Mouse (Mus musculus): ENCODE data around the gene Tlk1. TPM values are rescaled to one million over a fixed set of nuclear protein-coding genes. Genes with fewer than 3 reads are reported as not detected.

Gene Tlk1
- total RNA-seq (2021), result 10 to 100 TPM; 79.4 to 85.9 TPM
- long read RNA-seq, experiment 1, full-length matches to known transcripts, result 51 of 74 reads
- long read RNA-seq, experiment 1, partial matches to known transcripts, result 3 of 74 reads
- long read RNA-seq, experiment 1, other reads (novel, unspliced or antisense), result 20 of 74 reads
- long read RNA-seq, experiment 2, full-length matches to known transcripts, result 42 of 60 reads
- long read RNA-seq, experiment 2, partial matches to known transcripts, result 3 of 60 reads
- long read RNA-seq, experiment 2, other reads (novel, unspliced or antisense), result 15 of 60 reads

DNA sequence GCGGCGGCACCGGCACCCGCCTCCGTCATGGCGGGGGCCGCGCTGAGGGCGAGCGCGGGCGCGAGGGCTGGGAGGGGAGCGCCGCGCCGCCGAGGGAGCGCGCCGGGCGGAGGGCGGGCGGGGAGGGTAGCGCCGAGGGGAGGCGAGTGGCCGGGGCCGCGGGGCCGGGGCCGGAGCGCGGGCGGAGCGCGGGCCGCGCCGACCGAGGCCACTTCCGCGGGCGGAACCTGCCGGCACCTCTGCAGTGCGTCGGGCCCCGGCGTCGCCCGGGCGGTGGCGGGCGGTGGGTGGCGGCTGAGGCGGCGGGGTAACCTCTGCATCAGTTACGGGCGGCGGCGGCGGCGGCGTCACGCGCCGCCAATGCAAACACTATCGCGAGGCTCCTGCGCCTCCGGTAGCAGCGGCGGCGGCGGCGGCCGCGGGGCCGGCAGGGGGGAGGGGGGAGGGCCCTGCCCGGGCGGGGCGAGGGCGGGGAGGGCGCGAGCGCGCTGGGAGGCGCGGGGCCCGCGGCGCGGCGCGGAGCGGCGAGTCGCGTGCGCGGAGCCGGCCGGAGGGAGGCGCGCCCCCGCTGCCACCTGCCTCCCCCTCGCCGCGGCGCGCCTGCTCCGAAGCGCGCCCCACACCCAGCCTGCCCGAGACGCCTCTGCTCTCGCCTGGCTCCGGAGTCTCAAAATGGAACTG is at the start of gene Tlk1:
Gene Tlk1 (minus strand): TSS at position 358 of the 681 bp plus-strand sequence.
- peak; percentile 59 to 76 for DNase-seq (ENCODE audit: low spot score in 2 of 2)

DNA sequence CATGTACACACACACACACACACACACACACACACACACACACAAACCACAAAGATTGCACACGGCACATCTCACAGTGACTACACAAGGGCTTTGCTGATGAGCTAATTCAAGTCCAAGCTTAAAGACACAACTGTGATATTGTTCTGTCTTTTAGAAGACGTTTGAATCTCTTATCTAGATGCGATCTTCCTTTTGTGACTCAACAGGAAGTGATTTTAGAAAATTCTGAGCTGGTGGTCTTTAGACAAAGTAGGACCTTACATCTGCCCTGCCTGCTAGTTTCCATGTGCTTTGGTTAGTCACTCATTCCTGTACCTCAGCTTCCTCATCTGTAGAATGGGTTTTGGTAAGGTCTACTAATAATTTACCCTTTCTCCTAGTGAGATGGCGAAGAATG is 49.6 kb upstream of the Tlk1 start:
- no peak for DNase-seq (ENCODE audit: low spot score in 2 of 2)

DNA sequence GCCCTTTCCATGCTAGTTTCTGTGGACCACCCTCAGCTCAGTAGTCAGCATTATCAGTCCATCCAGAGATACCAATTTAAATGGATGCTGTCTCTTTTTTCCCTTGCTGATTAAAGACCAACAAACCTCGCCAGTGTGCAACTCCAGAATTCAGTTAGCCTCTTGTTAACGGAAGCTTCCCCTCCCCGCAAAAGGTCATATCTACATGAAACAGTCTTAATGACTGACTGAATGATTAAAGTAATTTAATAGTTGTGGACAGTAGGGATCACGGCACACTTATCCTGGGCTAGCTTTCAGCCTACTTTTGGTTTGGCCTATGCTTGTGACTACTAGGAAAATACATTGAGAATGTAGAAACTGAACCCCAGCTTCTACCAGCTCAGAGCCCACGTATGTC is 47.6 kb upstream of the Tlk1 start:
- DNase-seq (ENCODE audit: low spot score in 2 of 2), result no peak

DNA sequence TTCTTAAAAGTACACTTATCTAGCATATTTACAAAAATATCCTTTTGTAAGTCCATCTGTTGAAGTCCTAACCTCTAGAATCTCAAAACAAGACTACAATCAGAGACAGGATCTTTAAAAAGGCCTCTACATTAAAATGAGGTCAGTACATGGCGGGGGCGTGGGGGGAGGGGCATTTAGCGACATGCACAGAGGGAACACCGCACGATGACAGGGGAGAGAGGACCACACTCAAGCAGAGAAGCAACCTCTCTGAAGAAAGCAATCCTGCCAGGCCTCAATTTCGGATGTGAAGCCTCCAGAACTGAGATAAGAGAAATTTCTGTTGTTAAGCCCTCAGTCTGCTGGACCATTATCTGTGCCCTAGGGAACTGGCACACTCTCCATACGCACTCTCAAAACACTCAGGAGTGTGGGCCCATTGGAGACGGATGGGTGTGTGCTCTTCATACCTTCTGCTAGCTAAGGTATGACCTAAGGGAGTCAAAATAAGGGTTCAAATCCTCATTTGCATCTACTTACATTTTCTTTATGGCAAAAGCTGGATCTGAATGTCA is 46.0 kb upstream of the Tlk1 start:
- no peak for DNase-seq (ENCODE audit: low spot score in 2 of 2)

- no peak for DNase-seq (ENCODE audit: low spot score in 2 of 2)
These were observed 45.3 kb upstream of the Tlk1 start for GRCm38 (mm10) chr2:70870819-70871218.

DNA sequence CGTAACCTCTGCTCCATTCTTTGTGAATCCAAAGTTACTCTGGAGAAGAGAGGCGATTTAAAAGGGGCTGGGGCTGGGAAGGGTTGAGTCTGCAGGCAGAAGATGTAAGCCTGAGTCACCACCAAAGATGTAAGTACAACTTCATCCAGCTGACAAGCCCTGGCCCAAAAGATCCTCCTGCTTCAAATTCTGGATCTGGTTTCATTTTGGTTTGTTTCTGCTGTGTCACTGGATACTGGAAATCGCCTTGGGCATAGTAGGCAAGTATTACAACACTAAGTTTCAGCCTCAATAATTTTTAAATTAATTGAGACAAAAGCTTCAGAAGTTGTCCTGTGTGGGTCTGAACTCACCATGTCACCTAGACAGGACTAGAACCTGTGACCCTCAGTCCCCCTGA is 43.6 kb upstream of the Tlk1 start:
- no peak for DNase-seq (ENCODE audit: low spot score in 2 of 2)

DNA sequence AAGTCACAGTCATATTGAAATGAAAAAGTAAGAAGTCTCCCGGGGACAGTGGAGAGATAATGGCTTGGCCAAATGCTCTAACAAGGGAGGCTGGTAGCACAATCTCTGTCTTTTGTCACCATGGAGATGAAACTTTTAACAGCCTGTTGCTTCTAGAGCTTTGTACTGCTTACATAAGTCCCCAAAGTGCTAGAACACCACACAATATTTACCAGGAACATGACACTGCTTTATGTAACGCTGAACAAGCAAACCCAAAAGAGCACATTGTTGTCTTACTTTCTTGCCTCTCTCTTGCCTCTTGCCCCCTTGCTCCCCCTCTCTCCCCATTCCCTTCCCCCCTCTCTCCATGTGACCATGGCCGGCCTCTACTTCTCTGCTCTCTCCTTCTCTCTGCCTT is 41.7 kb upstream of the Tlk1 start:
- no peak for DNase-seq (ENCODE audit: low spot score in 2 of 2)

DNA sequence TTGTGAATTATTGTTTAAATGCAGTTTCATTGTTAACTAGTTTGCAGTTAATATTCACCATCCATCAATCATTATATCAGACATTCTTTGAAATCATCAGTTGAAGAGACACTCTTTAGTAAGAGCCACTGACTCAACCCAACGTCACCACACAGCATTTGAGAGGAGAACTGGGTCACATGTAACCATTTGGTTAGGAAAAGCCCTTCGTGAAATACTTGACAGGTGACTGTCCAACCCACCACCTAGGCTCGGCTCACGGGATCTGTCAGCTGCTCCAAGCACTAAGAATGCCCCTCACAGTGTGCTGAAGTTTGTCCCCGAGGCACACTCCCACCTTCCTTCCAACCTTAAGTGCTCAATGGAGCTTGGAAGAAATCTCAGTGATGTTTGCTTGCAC is 37.4 kb upstream of the Tlk1 start:
- no peak for DNase-seq (ENCODE audit: low spot score in 2 of 2)

DNA sequence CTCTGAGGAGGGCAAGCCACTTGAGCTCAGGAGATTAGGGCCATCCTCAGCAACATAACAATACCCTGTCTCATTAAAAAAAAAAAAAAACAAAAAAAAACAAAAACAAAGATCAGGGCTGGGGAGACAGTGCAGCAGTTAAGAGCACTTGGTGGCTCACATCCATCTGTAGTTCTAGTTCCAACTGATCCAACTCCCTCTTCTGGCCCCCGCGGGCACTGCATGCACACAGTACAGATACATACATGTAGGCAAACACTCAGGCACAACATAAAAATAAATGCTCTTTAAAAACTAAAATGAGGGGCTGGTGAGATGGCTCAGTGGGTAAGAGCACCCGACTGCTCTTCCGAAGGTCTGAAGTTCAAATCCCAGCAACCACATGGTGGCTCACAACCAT is 34.2 kb upstream of the Tlk1 start:
- DNase-seq (ENCODE audit: low spot score in 2 of 2), result no peak

- DNase-seq (ENCODE audit: low spot score in 2 of 2), result no peak
These were observed 31.4 kb upstream of the Tlk1 start for GRCm38 (mm10) chr2:70856971-70857370.

DNA sequence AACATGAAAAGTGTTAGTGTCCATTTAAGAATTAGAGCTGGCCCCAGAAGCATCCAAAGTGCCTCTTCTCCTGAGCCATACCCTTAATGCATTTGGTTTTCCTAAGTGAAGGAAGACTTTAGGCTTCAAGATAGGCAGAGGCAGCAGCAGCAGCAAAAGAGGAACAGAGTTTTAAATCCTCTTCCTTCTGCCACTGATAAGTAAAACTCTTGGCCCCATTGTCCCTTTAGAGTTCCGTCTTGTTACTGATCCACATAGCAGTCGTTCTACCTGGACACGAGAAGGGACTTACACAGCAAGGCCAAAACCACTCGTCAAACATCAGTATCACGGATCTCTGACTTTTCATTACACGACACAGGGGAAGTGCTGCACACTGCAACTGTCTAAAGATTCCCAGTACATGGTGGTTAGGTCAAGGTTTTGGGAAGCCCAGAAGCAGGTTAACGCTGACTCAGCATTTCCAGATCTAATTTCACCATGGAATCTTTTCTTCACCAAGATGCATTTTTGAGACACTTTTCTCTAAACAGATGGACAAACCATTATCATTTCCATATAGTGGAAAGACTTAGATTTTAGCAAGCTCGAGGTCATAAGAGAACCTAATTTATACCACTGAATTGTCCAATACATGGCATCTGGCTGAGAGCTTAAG is 28.8 kb upstream of the Tlk1 start:
- no peak for DNase-seq (ENCODE audit: low spot score in 2 of 2)

DNA sequence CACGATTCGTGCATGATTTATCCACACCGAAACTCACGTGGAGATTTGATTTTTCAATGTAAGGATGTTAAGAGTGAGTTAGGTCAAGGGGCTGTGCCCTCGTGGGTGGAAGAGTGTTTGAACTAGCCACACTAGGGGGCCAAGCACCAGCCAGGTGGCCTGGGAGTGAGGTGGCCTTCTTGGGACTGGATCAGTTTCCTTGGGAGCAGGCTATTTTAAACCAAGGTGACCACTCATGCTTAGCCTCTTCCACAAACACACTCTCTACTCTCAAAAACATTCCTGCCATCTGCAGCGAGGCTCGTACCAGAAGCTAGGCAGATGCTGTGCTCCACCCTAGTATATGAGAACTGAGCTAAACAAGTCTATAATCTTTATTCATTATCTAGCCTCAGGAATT is 27.8 kb upstream of the Tlk1 start:
- DNase-seq (ENCODE audit: low spot score in 2 of 2), result no peak

DNA sequence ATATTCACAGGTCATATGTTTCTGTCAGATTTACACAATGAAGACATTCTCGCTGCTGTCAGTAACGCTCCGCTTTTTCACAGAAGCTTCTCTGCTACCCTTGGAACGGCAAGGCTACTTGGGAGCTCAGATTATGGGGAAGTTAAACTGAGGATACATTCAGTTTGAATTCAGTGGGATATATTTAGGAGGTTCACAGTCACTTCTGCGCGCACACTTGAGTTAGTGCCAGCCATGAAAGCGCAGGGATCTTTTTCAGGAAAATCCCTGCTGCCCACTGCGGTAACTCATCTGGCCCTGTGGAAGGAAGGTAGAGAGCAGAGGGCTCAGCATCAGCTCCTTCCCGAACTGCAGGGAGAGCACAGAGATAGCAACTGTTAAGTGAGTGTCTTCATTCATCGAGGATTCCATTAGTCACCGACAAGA is 27.3 kb upstream of the Tlk1 start:
- DNase-seq (ENCODE audit: low spot score in 2 of 2), result peak; percentile 64 to 68

- DNase-seq (ENCODE audit: low spot score in 2 of 2), result no peak
These were observed 26.8 kb upstream of the Tlk1 start for GRCm38 (mm10) chr2:70852186-70852795.

GRCm38 (mm10) chr2:70845871-70846270 is 20.3 kb upstream of the Tlk1 start:
- no peak for DNase-seq (ENCODE audit: low spot score in 2 of 2)

DNA sequence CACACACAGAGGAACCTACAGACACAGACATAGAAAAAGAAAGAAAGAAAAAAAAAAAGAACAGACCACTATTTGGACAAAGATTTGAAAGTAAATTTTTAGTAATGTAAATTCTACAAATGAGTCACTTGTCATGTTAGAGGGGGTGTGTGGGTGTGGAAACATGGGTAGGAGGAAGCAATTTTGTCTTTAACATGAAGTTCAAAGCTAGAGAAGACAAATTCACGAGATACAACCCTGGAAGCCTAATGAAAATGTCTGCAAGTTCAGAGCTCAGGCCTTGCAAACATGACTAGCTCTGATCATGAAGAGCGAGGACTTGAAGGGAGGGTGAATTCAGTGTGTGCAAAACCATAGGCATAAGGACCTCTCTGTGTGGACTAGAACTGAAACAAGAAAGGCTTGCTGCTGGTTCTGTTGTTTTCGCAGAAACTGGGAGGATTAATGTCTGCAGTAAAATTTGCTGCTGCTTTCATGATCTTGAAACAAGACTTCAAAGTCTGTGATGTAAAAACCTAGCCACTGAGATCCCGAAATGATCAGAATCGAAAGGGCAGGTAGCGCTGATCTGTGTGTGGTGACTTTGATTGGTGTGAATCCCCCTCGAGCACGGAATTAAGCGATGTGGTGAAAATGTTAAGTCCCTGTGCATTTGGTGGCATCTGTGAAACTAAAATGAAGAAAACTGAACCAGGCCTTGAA is 19.3 kb upstream of the Tlk1 start:
- peak; percentile 36 to 37 for DNase-seq (ENCODE audit: low spot score in 2 of 2)

DNA sequence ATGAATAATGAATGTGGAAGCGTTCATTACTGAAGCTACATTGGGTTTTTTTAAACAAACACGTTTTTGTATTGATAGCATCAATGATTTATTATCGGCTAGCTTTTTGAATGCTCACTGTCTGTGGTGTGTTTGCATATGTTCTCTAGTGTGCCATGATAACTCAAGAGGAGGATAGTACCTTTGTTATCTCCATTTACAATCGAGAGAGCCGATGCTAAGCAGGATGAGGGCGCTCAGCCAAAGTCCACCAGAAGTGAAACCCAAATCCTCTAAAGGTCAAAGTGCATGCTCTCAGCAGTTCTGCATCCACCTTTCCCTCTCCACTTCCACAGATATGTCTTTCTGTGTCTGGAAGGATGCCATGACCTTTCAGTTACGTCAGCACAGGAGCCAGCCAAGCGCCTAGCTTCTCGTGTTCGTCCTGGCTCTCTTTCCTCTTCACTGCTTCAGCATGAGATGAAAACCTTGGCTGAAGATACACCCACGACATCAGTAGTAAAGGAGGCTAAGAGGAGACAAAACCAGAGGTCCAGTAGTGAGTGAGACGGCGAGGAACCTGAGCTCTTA is 16.6 kb upstream of the Tlk1 start:
- no peak for DNase-seq (ENCODE audit: low spot score in 2 of 2)

- no peak for DNase-seq (ENCODE audit: low spot score in 2 of 2)
These were observed 13.1 kb upstream of the Tlk1 start for GRCm38 (mm10) chr2:70838536-70839216.

DNA sequence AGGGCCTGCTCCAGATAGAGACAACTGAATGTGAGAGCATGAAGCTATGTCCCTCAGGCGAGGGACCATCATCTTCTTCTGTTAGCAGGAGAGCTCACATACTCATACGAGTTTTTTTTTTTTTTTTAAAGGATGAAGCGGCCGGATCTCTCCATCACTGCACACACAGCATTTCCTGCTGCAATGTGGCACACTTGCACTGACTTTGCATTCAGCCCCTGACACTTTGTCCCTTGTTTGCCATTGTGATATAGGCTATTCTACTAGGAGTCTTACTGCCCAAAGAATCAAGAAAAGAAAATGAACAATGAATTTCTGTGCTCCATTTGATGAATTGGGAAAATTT is 10.8 kb upstream of the Tlk1 start:
- DNase-seq (ENCODE audit: low spot score in 2 of 2), result no peak

DNA sequence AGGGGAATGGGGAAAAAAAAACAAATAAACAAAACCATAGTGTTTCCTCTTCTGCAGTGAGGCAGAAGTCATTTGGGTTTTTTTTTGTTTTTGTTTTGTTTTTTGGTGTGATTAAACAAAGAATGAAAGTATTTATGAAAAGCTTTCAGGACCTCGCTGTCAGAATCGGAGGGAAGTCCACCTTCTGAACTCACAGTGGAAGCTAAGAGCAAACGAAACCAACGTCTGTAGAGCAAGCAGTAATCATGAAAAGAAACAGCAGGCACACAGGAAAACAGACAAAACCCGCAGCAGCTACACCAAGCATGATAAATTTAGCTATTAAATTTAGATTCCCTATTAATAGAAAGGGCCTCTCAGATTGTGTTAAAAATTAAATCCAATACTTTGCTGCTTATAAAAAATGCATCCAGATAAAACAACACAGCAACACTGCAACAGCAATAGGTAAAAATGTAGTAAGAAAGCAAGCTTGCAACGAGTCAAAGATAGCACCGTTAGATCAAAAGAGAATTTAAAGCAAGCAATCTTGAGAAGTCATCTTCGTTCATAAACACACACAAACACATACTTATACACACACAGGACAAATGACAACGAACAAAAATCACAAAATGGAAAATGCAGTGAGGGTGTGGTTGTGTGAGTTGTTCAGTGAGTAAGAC is 10.2 kb upstream of the Tlk1 start:
- DNase-seq (ENCODE audit: low spot score in 2 of 2), result no peak

Measured in left cerebral cortex, adult 18-20 months (tissue).